Mouse (Mus musculus) embryonic facial prominence, embryonic 13.5 days (tissue): ENCODE results near the gene Iqck. TPM values are rescaled to one million over a fixed set of nuclear protein-coding genes. Genes with fewer than 3 reads are reported as not detected.

ENCODE experiments used
- ATAC-seq: fragments of 200-750 bp; cut with Nextera tagmentation; 2 replicates; pipeline ENCODE4 v1.8.0; 2017; ENCODE audit warnings: low read depth; ENCODE audit not compliant: insufficient number of reproducible peaks, insufficient read depth, low FRiP score, low TSS enrichment
- H3K27ac ChIP-seq: fragments of 300-500 bp; sonication (generic); 2 replicates; pipeline ENCODE4 v1.5.1; 2015; ENCODE audit warnings: moderate library complexity, mild to moderate bottlenecking, inconsistent platforms
- H3K27me3 ChIP-seq: fragments of 300-500 bp; sonication (generic); 2 replicates; pipeline ENCODE4 v1.6.1; 2015; ENCODE audit warnings: mild to moderate bottlenecking, inconsistent platforms
- H3K36me3 ChIP-seq: fragments of 300-500 bp; sonication (generic); 2 replicates; pipeline ENCODE4 v1.6.1; 2015; ENCODE audit warnings: mild to moderate bottlenecking, inconsistent platforms
- H3K4me1 ChIP-seq: fragments of 300-500 bp; sonication (generic); 2 replicates; pipeline ENCODE4 v1.6.1; 2015; ENCODE audit warnings: inconsistent platforms
- H3K4me2 ChIP-seq: fragments of 300-500 bp; sonication (generic); 2 replicates; pipeline ENCODE4 v1.6.1; 2015; ENCODE audit warnings: moderate library complexity, mild to moderate bottlenecking, inconsistent platforms
- H3K4me3 ChIP-seq: fragments of 300-500 bp; sonication (generic); 2 replicates; pipeline ENCODE4 v1.5.1; 2015; ENCODE audit warnings: mild to moderate bottlenecking, inconsistent platforms
- H3K9ac ChIP-seq: fragments of 300-500 bp; sonication (generic); 2 replicates; pipeline ENCODE4 v1.6.1; 2015; ENCODE audit warnings: mild to moderate bottlenecking, inconsistent platforms
- H3K9me3 ChIP-seq: fragments of 300-500 bp; sonication (generic); 2 replicates; pipeline ENCODE4 v1.6.1; 2016; ENCODE audit warnings: inconsistent platforms
- WGBS: fragments of 180-500 bp; shearing (Covaris S2); methylation state at CpG from one replicate; pipeline ENCODE4 v1.1.7; 2015; ENCODE audit warnings: mixed read lengths; 5-methylcytosine and 5-hydroxymethylcytosine counted together
- polyA plus RNA-seq: library from polyadenylated mRNA; unstranded; fragments of >200 nt; fragmentation: Nextera tagmentation; extraction: Ambion mirVana; gene quantifications from 2 replicates; pipeline ENCODE4 v1.2.1, GENCODE M21; 2015

Gene Iqck
- 3.0 and 3.3 TPM in 2 replicates for polyA plus RNA-seq

GRCm38 (mm10) chr7:118855171-118855876 lies at the start of gene Iqck:
Gene Iqck (plus strand): TSS chr7:118855752.
- no peaks in the 10 kb centered on the region for H3K27me3 ChIP-seq
- peak; percentile 87 for ATAC-seq
- peak within 1 kb of the TSS; percentile 82 for H3K4me2 ChIP-seq
- peaks cover 32% of the 10 kb centered on the region for H3K36me3 ChIP-seq
- peak within 1 kb of the TSS; percentile 69; the same call in 1 of the 2 replicates for H3K27ac ChIP-seq
- peak within 1 kb of the TSS; percentile 83 for H3K9ac ChIP-seq
- peaks cover 17% of the 10 kb centered on the region for H3K4me1 ChIP-seq
- H3K4me3 ChIP-seq = peak within 1 kb of the TSS; percentile 86
- H3K9me3 ChIP-seq = no peaks in the 10 kb centered on the region
- under 1% methylated on average over 57 of the region's 57 CpGs for WGBS

GRCm38 (mm10) chr7:118806631-118807411 lies 48.7 kb upstream of the Iqck start:
- no peak overlapping the region for H3K4me2 ChIP-seq
- H3K27ac ChIP-seq = no peak overlapping the region
- H3K9me3 ChIP-seq = no peaks in the 10 kb centered on the region
- ATAC-seq = no peak
- H3K4me3 ChIP-seq = no peak overlapping the region
- H3K27me3 ChIP-seq = no peaks in the 10 kb centered on the region
- H3K36me3 ChIP-seq = peaks cover 49% of the 10 kb centered on the region
- H3K9ac ChIP-seq = no peak overlapping the region
- WGBS = 77% methylated on average over 16 of the region's 16 CpGs
- H3K4me1 ChIP-seq = no peaks in the 10 kb centered on the region

DNA sequence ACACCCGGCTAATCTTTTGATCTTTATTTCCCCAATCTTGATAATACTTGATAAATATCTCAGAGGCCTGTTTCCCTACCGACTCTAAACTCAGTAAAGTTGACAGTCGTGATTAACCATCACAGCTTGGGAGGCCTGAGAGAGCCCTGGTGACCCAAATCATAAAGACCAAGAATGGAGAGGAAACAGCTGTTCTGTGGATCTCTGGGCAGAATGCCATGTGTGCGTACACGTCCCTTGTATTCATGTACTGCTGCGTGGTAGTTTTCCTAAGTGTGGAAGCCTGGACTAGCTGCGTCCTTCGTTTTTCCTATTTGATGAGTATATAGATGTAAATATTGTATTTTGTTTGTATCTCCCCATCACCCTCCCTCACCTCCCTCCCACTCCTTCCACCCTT lies 47.7 kb upstream of the Iqck start:
- Histone ChIP-seq H3K27me3 (no peaks in the 10 kb centered on the region), H3K4me2 (no peak overlapping the region), H3K27ac (no peak overlapping the region), H3K36me3 (peaks cover 39% of the 10 kb centered on the region), H3K9ac (no peak overlapping the region), H3K9me3 (no peaks in the 10 kb centered on the region), H3K4me3 (no peak overlapping the region), H3K4me1 (no peaks in the 10 kb centered on the region)
- ATAC-seq = no peak
- 76% methylated on average over 8 of the region's 8 CpGs for WGBS

DNA sequence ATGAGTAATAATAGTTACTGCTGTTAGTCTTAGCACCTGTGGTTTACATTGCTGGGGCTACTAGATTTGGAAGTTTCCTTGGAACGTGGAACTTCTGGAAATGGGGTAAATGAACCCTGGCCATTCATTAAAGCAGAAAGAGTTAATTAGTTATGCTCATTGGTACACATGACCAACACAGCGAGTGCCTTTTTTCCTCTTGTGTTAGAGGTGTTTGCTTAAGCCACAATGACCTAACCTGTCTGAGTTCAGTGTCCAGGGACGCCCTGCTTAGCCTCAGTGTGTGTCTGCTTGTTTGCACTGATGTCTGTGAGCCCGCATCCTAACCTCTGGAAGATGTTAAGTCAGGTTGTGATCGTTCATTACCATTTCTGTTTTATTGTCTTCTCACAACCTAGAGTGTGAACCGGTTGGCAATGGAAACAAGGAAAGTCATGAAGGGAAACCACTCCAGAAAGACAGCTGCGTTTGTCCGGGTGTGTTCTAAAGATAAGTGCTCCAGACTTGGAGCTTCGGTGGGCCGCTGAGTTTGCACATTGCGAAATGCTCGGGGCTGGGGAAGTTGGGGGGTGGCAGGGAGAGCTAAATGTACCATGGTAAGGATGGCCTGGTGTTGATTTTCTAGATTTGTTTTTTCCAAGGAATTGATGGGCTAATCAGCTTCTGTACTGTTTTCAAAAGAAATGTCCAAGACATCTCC lies 44.0 kb upstream of the Iqck start:
- no peaks in the 10 kb centered on the region for H3K27me3 ChIP-seq

DNA sequence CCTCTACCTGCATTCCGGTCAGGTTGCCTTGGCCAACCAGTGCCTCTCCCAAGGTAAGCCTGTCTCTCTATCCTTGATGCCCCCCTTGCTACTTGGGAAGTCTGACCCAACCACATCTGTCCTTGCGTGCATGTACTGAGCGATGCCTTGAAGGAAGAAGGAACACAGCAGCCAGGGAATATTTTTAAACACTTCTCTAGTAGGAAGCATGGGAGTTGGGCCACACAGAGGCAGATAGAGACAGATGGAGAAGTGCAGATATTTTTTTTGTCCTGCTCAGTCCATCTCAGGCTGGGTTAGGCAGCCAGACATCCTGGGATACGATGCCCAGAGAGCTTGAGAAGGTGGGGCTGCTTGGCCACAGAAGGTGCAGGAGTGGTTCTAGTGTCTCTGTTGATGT lies 42.0 kb upstream of the Iqck start:
- Histone ChIP-seq H3K9ac (no peak overlapping the region), H3K4me3 (no peak overlapping the region), H3K27ac (no peak overlapping the region), H3K27me3 (no peaks in the 10 kb centered on the region), H3K36me3 (peaks cover 65% of the 10 kb centered on the region), H3K9me3 (no peaks in the 10 kb centered on the region), H3K4me1 (no peaks in the 10 kb centered on the region), H3K4me2 (no peak overlapping the region)
- ATAC-seq = no peak
- 94% methylated on average over 4 of the region's 4 CpGs for WGBS

More for the DNA sequence above, 44.0 kb upstream of the Iqck start:
- no peak for ATAC-seq
- 83% methylated on average over 12 of the region's 12 CpGs for WGBS
- Histone ChIP-seq H3K9me3 (no peaks in the 10 kb centered on the region), H3K9ac (no peak overlapping the region), H3K36me3 (peaks cover 47% of the 10 kb centered on the region), H3K27ac (no peak overlapping the region), H3K4me2 (no peak overlapping the region), H3K4me3 (no peak overlapping the region), H3K4me1 (no peaks in the 10 kb centered on the region)

DNA sequence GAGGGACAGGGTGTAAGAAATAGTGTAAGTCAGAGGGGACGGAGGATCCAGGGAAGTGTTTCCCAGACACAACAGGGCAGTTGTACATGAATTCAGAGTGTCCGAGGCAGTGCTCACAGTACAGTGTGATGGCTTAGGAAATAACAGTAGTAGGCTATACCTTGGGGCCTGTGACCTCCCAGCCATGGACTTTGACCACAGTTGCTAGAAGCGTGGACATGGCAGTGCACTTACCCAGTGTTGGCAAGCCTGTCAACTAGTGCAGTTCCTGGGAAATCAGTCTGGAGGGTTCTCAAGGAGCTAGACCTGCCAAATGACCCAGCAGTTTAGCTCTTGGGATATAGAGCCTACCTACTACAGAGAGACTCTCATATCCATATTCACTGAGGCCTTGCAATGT lies 39.3 kb upstream of the Iqck start:
- 94% methylated on average over 3 of the region's 3 CpGs for WGBS
- H3K9me3 ChIP-seq = no peaks in the 10 kb centered on the region
- H3K4me1 ChIP-seq = no peaks in the 10 kb centered on the region
- ATAC-seq = no peak
- no peak overlapping the region for H3K9ac ChIP-seq
- peaks cover 62% of the 10 kb centered on the region for H3K36me3 ChIP-seq
- H3K27ac ChIP-seq = no peak overlapping the region
- H3K4me3 ChIP-seq = no peak overlapping the region
- H3K27me3 ChIP-seq = no peaks in the 10 kb centered on the region
- no peak overlapping the region for H3K4me2 ChIP-seq

GRCm38 (mm10) chr7:118817741-118818140 lies 37.8 kb upstream of the Iqck start:
- Histone ChIP-seq H3K27ac (no peak overlapping the region), H3K9ac (no peak overlapping the region), H3K27me3 (no peaks in the 10 kb centered on the region), H3K9me3 (no peaks in the 10 kb centered on the region), H3K4me1 (no peaks in the 10 kb centered on the region), H3K4me3 (no peak overlapping the region), H3K36me3 (peaks cover 62% of the 10 kb centered on the region), H3K4me2 (no peak overlapping the region)
- WGBS = 88% methylated on average over 7 of the region's 7 CpGs
- ATAC-seq = no peak; the same call in 1 of the 2 replicates

GRCm38 (mm10) chr7:118819666-118820065 lies 35.9 kb upstream of the Iqck start:
- peaks cover 48% of the 10 kb centered on the region for H3K36me3 ChIP-seq
- no peak overlapping the region for H3K4me2 ChIP-seq
- H3K27me3 ChIP-seq = no peaks in the 10 kb centered on the region
- no peak for ATAC-seq
- WGBS = 94% methylated on average over 1 of the region's 1 CpGs
- no peak overlapping the region for H3K9ac ChIP-seq
- no peaks in the 10 kb centered on the region for H3K9me3 ChIP-seq
- H3K4me1 ChIP-seq = peaks cover 9% of the 10 kb centered on the region
- H3K27ac ChIP-seq = no peak overlapping the region
- no peak overlapping the region for H3K4me3 ChIP-seq

- no peak overlapping the region for H3K27ac ChIP-seq
- H3K4me3 ChIP-seq = no peak overlapping the region
- WGBS = 82% methylated on average over 7 of the region's 7 CpGs
- H3K4me2 ChIP-seq = no peak overlapping the region
- H3K9me3 ChIP-seq = no peaks in the 10 kb centered on the region
- peaks cover 45% of the 10 kb centered on the region for H3K36me3 ChIP-seq
- no peak overlapping the region for H3K9ac ChIP-seq
- H3K4me1 ChIP-seq = peaks cover 15% of the 10 kb centered on the region
- no peaks in the 10 kb centered on the region for H3K27me3 ChIP-seq
- ATAC-seq = no peak
Observed at GRCm38 (mm10) chr7:118821356-118821755, 34.2 kb upstream of the Iqck start.

- 89% methylated on average over 12 of the region's 12 CpGs for WGBS
- Histone ChIP-seq H3K4me1 (peaks cover 15% of the 10 kb centered on the region), H3K36me3 (peaks cover 45% of the 10 kb centered on the region), H3K4me2 (no peak overlapping the region), H3K4me3 (no peak overlapping the region), H3K9me3 (no peaks in the 10 kb centered on the region), H3K27ac (no peak overlapping the region), H3K27me3 (no peaks in the 10 kb centered on the region), H3K9ac (no peak overlapping the region)
- no peak for ATAC-seq
Observed at GRCm38 (mm10) chr7:118821887-118822556, 33.5 kb upstream of the Iqck start.

DNA sequence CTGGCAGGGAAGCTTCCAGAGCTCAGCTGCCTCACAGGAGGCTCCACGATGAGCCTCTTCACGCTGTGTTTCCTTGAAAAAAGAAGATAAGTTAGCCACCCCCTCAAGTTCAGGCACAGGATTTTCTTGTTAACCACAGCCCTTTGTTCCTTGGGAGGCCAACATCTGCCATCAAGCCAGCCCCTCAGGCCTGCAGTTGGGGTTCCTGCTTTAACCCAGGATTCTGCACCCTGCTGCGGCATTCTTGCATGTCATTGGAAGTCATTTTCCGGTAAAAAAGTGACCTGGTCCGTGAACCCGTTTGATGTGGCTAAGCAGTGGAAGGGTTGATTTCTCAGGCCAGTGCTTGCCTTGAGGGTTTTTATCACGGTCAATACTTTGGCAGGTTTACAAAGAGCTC lies 31.1 kb upstream of the Iqck start:
- 0 out of 2 replicates have a peak overlapping the region, but pooled peaks have one; percentile 28 for H3K27ac ChIP-seq
- H3K4me1 ChIP-seq = peaks cover 15% of the 10 kb centered on the region
- 0 out of 2 replicates have a peak overlapping the region, but pooled peaks have one; percentile 6 for H3K9ac ChIP-seq
- no peak for ATAC-seq
- peaks cover 37% of the 10 kb centered on the region for H3K36me3 ChIP-seq
- H3K27me3 ChIP-seq = no peaks in the 10 kb centered on the region
- H3K4me2 ChIP-seq = no peak overlapping the region
- WGBS = 28% methylated on average over 7 of the region's 7 CpGs
- H3K9me3 ChIP-seq = no peaks in the 10 kb centered on the region
- H3K4me3 ChIP-seq = no peak overlapping the region
